Mouse (Mus musculus): ENCODE results near the gene Gale.

GRCm38 (mm10) chr4:135987714-135988113 lies 24.2 kb downstream of the Gale start:
- no peak for TF ChIP-seq CTCF (IDR thresholded peaks at IDR 0.05; ENCODE audit: borderline replicate concordance, control insufficient read depth, extremely low read depth, insufficient read depth, low read length, poor library complexity)
- no peak for TF ChIP-seq POLR2A (IDR thresholded peaks at IDR 0.05; ENCODE audit: control insufficient read depth, extremely low read depth, insufficient read depth, low read length, poor library complexity)

Measured in thymus, adult 2 months (tissue).